Mouse (Mus musculus): ENCODE data around the gene Exoc8. TPM values are rescaled to one million over a fixed set of nuclear protein-coding genes. Genes with fewer than 3 reads are reported as not detected.
A peak's percentile ranks its signal among the peaks of the same experiment; 100 is the strongest.

Exoc8 gene
- polyA plus RNA-seq, 1 experiment from 2014 or later: 8.1 TPM

DNA sequence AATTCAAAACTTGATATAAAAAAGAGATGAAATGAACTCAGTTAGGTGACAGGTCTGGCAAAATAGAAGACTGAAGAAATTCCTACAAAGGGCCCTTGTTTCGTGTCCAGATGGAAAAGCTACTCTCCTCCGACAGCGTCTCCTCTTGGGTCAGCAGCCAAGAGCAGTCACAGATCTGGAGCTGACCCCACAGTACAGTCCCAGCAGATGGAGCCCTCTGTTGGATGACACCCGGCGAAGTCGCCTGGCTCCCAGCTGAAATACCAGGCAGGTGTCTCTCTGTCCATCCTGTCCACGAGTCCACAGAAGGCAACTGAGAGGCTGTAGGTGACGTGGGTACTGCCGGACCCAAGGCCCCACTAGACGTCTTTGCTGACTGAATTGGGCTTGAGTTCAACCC, 12.8 kb upstream of the Exoc8 start:
- Histone ChIP-seq H3K4me3 (ENCODE audit: low read length) (no peak overlapping the region), H3K9ac (replicated peaks; ENCODE audit: low read length) (no peak overlapping the region), H3K27ac (ENCODE audit: low read length) (no peak overlapping the region), H3K4me2 (replicated peaks; ENCODE audit: low read depth, low read length) (no peak overlapping the region), H3K9me3 (ENCODE audit: low read length) (no peaks in the 10 kb centered on the region), H3K36me3 (ENCODE audit: insufficient read depth, low read length) (peaks cover 65% of the 10 kb centered on the region), H3K27me3 (ENCODE audit: insufficient read depth, low read length) (no peaks in the 10 kb centered on the region), H3K4me1 (ENCODE audit: insufficient read depth, low read length) (peaks cover 8% of the 10 kb centered on the region; the same call in 1 of the 2 replicates)
- 87% methylated on average over 10 of the region's 10 CpGs for WGBS
- ATAC-seq (ENCODE audit: low FRiP score, low TSS enrichment): no peak

DNA sequence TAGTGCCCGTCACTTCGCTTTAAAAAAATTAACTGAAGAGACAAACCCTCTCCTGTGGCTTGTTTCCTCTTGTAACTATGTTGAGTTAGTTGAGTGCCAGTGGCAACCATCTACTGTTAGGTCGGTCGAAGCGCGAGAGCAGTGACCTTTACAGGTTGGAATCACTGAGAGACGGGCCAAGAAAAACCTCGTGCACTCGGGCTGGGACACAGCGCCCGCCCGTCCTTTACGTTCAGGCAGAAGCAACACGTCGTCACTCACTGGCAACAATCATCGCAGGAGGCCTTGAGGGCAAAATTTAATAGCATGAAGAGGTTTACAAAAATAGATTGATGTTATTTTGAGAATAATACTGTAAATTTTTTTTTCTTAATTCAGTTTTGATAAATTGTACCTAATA, 12.4 kb upstream of the Exoc8 start:
- Histone ChIP-seq H3K27ac (ENCODE audit: low read length) (no peak overlapping the region), H3K4me1 (ENCODE audit: insufficient read depth, low read length) (peaks cover 8% of the 10 kb centered on the region; the same call in 1 of the 2 replicates), H3K9me3 (ENCODE audit: low read length) (no peaks in the 10 kb centered on the region), H3K4me2 (replicated peaks; ENCODE audit: low read depth, low read length) (no peak overlapping the region), H3K27me3 (ENCODE audit: insufficient read depth, low read length) (no peaks in the 10 kb centered on the region), H3K36me3 (ENCODE audit: insufficient read depth, low read length) (peaks cover 63% of the 10 kb centered on the region), H3K9ac (replicated peaks; ENCODE audit: low read length) (no peak overlapping the region), H3K4me3 (ENCODE audit: low read length) (no peak overlapping the region)
- ATAC-seq (ENCODE audit: low FRiP score, low TSS enrichment): no peak
- WGBS: 86% methylated on average over 16 of the region's 16 CpGs

DNA sequence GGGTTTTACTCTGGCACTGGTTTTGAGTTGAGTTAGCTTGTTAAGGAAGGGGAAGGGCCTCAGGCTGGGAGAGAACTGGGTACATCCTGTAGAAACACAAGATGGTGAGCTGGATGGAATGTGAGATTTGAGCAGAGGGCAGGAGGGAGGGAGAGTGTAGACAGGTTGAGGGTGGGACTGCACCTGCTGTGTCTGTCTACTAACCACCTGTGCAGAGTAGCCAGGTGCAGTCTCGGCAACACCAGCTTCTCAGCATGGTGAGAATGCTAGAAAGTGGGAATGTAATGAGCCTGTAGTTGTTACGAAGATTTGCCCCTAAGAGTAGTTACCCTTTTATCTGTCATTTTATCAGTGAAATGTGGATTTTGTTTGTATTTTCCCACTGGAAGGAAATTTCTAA, 8.0 kb upstream of the Exoc8 start:
- no peak overlapping the region for H3K4me3 ChIP-seq (ENCODE audit: low read length)
- H3K4me2 ChIP-seq (replicated peaks; ENCODE audit: low read depth, low read length): no peak overlapping the region
- H3K27ac ChIP-seq (ENCODE audit: low read length): no peak overlapping the region
- ATAC-seq (ENCODE audit: low FRiP score, low TSS enrichment): no peak
- 93% methylated on average over 2 of the region's 2 CpGs for WGBS
- H3K27me3 ChIP-seq (ENCODE audit: insufficient read depth, low read length): no peaks in the 10 kb centered on the region
- H3K9me3 ChIP-seq (ENCODE audit: low read length): no peaks in the 10 kb centered on the region
- no peaks in the 10 kb centered on the region for H3K4me1 ChIP-seq (ENCODE audit: insufficient read depth, low read length)
- no peak overlapping the region for H3K9ac ChIP-seq (replicated peaks; ENCODE audit: low read length)
- peaks cover 67% of the 10 kb centered on the region for H3K36me3 ChIP-seq (ENCODE audit: insufficient read depth, low read length)

DNA sequence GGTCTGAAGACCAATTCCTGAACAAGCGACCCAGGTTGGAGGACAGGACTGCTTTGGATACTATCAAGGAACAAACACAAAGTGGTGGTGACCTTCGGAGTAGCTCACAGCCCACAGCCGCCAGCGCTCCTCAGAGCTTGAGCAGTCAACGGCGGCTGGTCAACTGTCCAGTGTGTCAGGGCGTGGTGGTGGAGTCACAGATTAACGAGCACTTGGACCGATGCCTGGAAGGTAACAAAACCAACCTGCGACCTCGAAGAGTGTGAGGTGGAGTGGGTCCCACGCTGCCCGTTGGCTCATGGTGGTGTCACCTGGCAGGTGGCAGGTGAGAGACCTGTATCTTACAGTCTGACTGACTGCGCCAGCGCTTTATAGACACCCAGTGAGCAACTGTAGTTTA, 5.7 kb upstream of the Exoc8 start:
- peaks cover 8% of the 10 kb centered on the region for H3K4me1 ChIP-seq (ENCODE audit: insufficient read depth, low read length)
- no peak overlapping the region for H3K9ac ChIP-seq (replicated peaks; ENCODE audit: low read length)
- no peak overlapping the region for H3K4me3 ChIP-seq (ENCODE audit: low read length)
- H3K4me2 ChIP-seq (replicated peaks; ENCODE audit: low read depth, low read length): no peak overlapping the region
- no peaks in the 10 kb centered on the region for H3K27me3 ChIP-seq (ENCODE audit: insufficient read depth, low read length)
- 82% methylated on average over 15 of the region's 15 CpGs for WGBS
- ATAC-seq (ENCODE audit: low FRiP score, low TSS enrichment): no peak
- H3K27ac ChIP-seq (ENCODE audit: low read length): no peak overlapping the region
- no peaks in the 10 kb centered on the region for H3K9me3 ChIP-seq (ENCODE audit: low read length)
- peaks cover 62% of the 10 kb centered on the region for H3K36me3 ChIP-seq (ENCODE audit: insufficient read depth, low read length)

DNA sequence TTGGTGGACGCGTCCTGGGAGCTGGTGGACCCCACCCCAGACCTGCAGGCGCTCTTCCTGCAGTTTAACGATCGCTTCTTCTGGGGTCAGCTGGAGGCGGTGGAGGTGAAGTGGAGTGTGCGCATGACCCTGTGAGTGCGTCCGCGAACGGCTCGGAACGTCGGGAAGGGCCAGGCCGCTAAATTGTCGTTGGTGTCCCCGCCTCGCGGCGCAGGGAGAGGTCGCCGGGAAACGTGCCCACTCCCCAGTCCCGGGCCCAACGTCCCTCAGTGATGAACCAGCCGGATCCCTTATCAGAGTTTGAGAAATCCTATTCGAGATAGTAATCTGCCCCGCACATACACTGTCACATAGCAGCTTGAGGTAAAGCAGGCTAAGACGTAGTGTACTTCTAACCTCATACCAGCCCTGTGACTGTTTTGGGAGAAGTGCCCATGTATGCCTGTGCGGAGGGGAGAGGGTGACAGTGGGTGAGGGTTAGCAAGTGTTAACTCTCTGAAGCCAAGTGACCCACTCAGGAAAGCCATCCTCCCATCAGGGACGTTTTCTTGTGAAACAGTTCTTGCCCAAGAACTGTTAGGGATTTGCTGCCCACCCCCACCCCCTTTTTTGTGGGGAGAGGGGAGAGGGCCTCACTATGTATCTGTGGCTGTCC, 873 bp upstream of the Exoc8 start:
- Histone ChIP-seq H3K4me1 (ENCODE audit: insufficient read depth, low read length) (peaks cover 21% of the 10 kb centered on the region), H3K27me3 (ENCODE audit: insufficient read depth, low read length) (no peaks in the 10 kb centered on the region), H3K9ac (replicated peaks; ENCODE audit: low read length) (peak overlapping the region; percentile 75), H3K27ac (ENCODE audit: low read length) (0 out of 2 replicates have a peak overlapping the region, but pooled peaks have one; percentile 10), H3K4me2 (replicated peaks; ENCODE audit: low read depth, low read length) (peak overlapping the region; percentile 95), H3K4me3 (ENCODE audit: low read length) (peak overlapping the region; percentile 66), H3K9me3 (ENCODE audit: low read length) (no peaks in the 10 kb centered on the region), H3K36me3 (ENCODE audit: insufficient read depth, low read length) (peaks cover 48% of the 10 kb centered on the region)
- 6% methylated on average over 31 of the region's 31 CpGs for WGBS
- no peak for ATAC-seq (ENCODE audit: low FRiP score, low TSS enrichment)

DNA sequence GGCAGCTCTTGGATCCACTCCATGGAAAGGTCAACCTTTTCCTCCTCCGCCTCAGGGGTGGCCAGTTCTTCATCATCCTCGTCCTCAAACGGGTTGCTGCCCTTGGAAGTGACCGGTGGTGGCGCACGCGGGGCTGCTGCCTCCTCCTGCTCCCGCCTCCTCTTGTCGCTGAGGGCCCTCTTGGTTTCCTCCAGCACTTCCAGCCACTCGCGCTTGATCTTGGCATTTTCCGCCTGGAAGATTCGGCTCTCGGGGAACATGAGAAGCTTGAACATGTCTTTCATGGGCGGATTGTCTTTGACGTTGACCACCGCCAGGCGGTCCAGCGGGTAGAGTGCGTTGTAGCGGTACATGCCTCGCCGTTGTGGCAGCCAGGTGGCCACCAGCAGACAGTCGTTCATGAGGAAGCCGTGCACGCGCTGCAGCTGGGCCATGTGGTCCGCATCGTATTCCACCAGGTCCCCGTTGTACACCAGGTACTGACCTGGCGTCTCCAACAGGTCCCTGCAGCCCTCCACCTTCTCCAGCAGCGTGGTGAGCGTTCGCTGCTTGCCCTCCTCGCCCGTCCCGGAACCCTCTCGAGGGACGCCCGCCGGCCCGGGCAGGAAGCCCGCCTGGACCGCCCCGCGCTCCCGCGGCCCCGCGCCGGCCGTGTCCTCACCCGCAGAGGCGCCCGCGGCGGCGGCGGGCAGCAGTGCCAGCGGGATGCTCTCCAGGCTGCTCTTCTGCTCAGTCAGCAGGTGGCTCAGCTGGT, 696 bp downstream of the Exoc8 start:
- under 1% methylated on average over 60 of the region's 60 CpGs for WGBS
- peaks cover 21% of the 10 kb centered on the region for H3K4me1 ChIP-seq (ENCODE audit: insufficient read depth, low read length)
- H3K9me3 ChIP-seq (ENCODE audit: low read length): no peaks in the 10 kb centered on the region
- no peaks in the 10 kb centered on the region for H3K27me3 ChIP-seq (ENCODE audit: insufficient read depth, low read length)
- peak overlapping the region; percentile 82 for H3K9ac ChIP-seq (replicated peaks; ENCODE audit: low read length)
- H3K4me2 ChIP-seq (replicated peaks; ENCODE audit: low read depth, low read length): peak overlapping the region; percentile 96
- H3K4me3 ChIP-seq (ENCODE audit: low read length): peak overlapping the region; percentile 66
- H3K36me3 ChIP-seq (ENCODE audit: insufficient read depth, low read length): peaks cover 36% of the 10 kb centered on the region
- ATAC-seq (ENCODE audit: low FRiP score, low TSS enrichment): peak; percentile 66
- H3K27ac ChIP-seq (ENCODE audit: low read length): peak overlapping the region; percentile 79

DNA sequence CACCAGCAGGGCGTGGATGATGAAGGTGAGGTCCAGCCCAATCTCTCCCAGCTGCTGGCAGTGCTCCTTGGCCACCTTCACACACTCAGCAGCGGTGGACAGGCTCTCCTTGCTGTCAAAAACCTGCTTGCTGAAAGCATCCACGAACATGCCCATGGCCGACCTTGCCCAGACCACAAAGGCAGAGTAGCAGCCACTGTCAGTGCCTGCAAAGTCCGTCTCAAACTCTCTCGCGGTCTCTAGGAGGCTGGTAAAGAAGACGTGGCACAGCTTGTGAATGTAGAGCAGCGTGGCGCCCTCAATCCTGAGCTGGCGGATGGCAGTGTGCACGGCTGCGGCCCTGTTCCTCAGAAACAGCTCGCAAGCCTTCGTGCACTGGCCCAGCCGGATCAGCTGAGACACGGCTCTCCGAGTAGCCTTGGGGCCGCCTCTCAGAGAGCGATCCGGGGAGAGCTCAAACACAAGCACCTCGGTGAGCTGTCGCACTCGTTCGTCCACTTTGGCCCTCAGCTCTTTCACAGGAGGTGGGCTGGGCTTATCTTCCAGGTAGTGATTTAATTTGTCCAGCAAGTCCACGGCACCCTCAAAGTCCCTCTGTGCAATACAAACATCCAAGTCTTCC, 1.4 kb downstream of the Exoc8 start:
- Histone ChIP-seq H3K36me3 (ENCODE audit: insufficient read depth, low read length) (peaks cover 32% of the 10 kb centered on the region), H3K27me3 (ENCODE audit: insufficient read depth, low read length) (no peaks in the 10 kb centered on the region), H3K27ac (ENCODE audit: low read length) (peak overlapping the region; percentile 79), H3K4me3 (ENCODE audit: low read length) (peak overlapping the region; percentile 66), H3K4me2 (replicated peaks; ENCODE audit: low read depth, low read length) (peak overlapping the region; percentile 96), H3K4me1 (ENCODE audit: insufficient read depth, low read length) (peaks cover 21% of the 10 kb centered on the region), H3K9me3 (ENCODE audit: low read length) (no peaks in the 10 kb centered on the region), H3K9ac (replicated peaks; ENCODE audit: low read length) (peak overlapping the region; percentile 82)
- peak; percentile 22 for ATAC-seq (ENCODE audit: low FRiP score, low TSS enrichment)
- 70% methylated on average over 26 of the region's 26 CpGs for WGBS

DNA sequence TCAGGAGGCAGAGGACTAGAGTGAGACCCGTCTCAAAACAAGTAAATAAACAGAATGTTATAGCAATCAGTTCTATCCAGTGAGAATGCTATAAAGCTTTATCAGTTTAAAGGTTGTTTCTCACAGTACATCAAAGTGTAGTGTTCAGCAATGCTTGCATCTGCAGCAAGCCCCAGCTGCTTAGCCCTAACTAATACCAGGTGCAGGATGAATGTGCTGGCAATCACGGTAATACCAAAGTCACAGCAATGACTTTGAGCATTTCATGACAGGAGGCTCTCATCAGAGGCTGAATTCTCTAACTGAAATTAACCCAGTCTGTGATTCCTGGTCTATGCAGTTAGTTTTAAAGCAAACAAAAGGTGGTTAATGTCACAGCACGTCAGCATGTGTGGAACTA, 4.9 kb downstream of the Exoc8 start:
- Histone ChIP-seq H3K4me1 (ENCODE audit: insufficient read depth, low read length) (peaks cover 13% of the 10 kb centered on the region), H3K27me3 (ENCODE audit: insufficient read depth, low read length) (no peaks in the 10 kb centered on the region), H3K4me3 (ENCODE audit: low read length) (no peak overlapping the region), H3K27ac (ENCODE audit: low read length) (no peak overlapping the region), H3K36me3 (ENCODE audit: insufficient read depth, low read length) (peaks cover 47% of the 10 kb centered on the region), H3K9ac (replicated peaks; ENCODE audit: low read length) (no peak overlapping the region), H3K9me3 (ENCODE audit: low read length) (no peaks in the 10 kb centered on the region; the same call in 1 of the 2 replicates), H3K4me2 (replicated peaks; ENCODE audit: low read depth, low read length) (no peak overlapping the region)
- 82% methylated on average over 3 of the region's 3 CpGs for WGBS
- no peak for ATAC-seq (ENCODE audit: low FRiP score, low TSS enrichment)

DNA sequence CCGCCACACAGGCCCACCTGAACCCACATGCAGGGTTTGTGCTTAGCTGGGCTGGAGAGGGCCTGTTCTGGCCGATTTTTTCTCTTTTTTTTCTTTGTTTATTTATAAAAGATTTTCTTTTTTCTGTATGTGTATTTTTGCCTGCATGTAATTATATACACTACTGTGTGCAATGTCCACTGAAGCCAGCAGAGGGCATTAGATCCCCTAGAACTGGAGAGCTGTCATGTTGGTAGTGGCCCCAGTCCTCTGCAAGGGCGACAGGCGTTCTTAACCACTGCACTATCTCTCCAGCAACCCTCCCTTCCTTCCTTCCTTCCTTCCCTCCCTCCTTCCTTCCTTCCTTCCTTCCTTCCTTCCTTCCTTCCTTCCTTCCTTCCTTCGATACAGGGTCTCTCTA, 9.1 kb downstream of the Exoc8 start:
- 93% methylated on average over 5 of the region's 5 CpGs for WGBS
- no peak for ATAC-seq (ENCODE audit: low FRiP score, low TSS enrichment)
- Histone ChIP-seq H3K9ac (replicated peaks; ENCODE audit: low read length) (no peak overlapping the region), H3K36me3 (ENCODE audit: insufficient read depth, low read length) (peaks cover 76% of the 10 kb centered on the region), H3K4me2 (replicated peaks; ENCODE audit: low read depth, low read length) (no peak overlapping the region), H3K27me3 (ENCODE audit: insufficient read depth, low read length) (no peaks in the 10 kb centered on the region), H3K4me1 (ENCODE audit: insufficient read depth, low read length) (no peaks in the 10 kb centered on the region), H3K4me3 (ENCODE audit: low read length) (no peak overlapping the region), H3K9me3 (ENCODE audit: low read length) (no peaks in the 10 kb centered on the region; the same call in 1 of the 2 replicates), H3K27ac (ENCODE audit: low read length) (no peak overlapping the region)

Measured in kidney, embryonic 16.5 days (tissue).